In the genomic region with DNA sequence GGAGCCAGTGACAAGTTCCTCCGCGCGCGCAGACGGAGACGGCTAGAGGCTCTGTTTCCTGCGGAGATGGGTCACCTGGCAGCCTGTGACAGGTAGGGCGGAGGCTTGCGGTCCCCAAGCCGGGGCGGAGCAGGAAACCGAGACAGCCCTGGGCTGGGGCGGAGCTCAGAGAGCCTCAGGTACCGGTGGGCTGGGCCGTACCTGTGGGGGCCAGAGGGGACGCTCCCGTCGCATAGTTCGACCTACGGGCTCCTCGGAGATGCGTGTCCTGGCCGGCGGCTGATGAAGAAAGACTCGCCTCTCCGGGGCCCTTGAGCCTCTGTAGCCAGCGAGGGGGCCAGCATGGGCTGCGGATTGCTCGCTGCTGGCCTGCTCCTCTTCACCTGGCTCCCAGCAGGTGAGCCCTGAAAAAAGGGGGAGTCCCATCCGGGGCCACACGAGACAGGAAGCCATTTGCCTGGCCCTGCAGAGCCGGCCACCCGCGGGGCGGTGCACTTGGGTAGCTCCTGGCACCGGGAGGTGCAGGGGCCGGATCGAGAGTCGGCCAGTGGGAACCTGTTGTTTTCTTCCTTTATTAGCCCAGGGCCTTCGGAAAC, we compare ENCODE assay signal across 8 mouse cellular contexts. TPM values are rescaled to one million over a fixed set of nuclear protein-coding genes. Genes with fewer than 3 reads are reported as not detected.
DNase-seq lines count a peak whose midpoint lies in the region; ATAC-seq and TF ChIP-seq lines count a peak whose summit lies in the region.

Gene Ildr1, plus strand, starts transcription at position 161 of the 596 bp plus-strand sequence.

- peak within 1 kb of the TSS; percentile 45 for H3K4me3 ChIP-seq in hindbrain, embryonic 14.5 days (replicated peaks; ENCODE audit: low read length)
- peak within 1 kb of the TSS; percentile 35 for H3K4me3 ChIP-seq in liver, embryonic 11.5 days (ENCODE audit: low read depth, low read length)
- no peak within 1 kb of the TSS for H3K4me3 ChIP-seq in myocyte

- H3K4me1 ChIP-seq in hindbrain, embryonic 14.5 days (replicated peaks; ENCODE audit: control insufficient read depth, insufficient read depth, low read length) = peaks cover 4% of the 10 kb centered on the region
- no peaks in the 10 kb centered on the region for H3K4me1 ChIP-seq in liver, embryonic 11.5 days (replicated peaks; ENCODE audit: control insufficient read depth, insufficient read depth, low read length)

- peaks cover 34% of the 10 kb centered on the region for H3K27me3 ChIP-seq in hindbrain, embryonic 14.5 days (ENCODE audit: control insufficient read depth, insufficient read depth, low read length)
- peaks cover 29% of the 10 kb centered on the region for H3K27me3 ChIP-seq in liver, embryonic 11.5 days (replicated peaks; ENCODE audit: control insufficient read depth, insufficient read depth, low read length)
- no peaks in the 10 kb centered on the region for H3K27me3 ChIP-seq in myocyte (ENCODE audit: control insufficient read depth, insufficient read depth, insufficient read length)

- peak; percentile 43; the same call in 1 of the 2 replicates for ATAC-seq in hindbrain, embryonic 14.5 days (ENCODE audit: low FRiP score)
- no peak; the same call in 1 of the 2 replicates for ATAC-seq in liver, embryonic 11.5 days (replicated peaks; ENCODE audit: low FRiP score)

- H3K27ac ChIP-seq in hindbrain, embryonic 14.5 days = no peak within 1 kb of the TSS
- no peak within 1 kb of the TSS for H3K27ac ChIP-seq in liver, embryonic 11.5 days (ENCODE audit: low read depth, low read length)

- 1% methylated on average over 40 of the region's 40 CpGs for WGBS in hindbrain, embryonic 14.5 days
- WGBS in liver, embryonic 11.5 days = 4% methylated on average over 39 of the region's 40 CpGs

- no peak for TF ChIP-seq POLR2A in myocyte (IDR thresholded peaks at IDR 0.05; ENCODE audit: insufficient read length, low read depth)

- H3K9me3 ChIP-seq in hindbrain, embryonic 14.5 days (ENCODE audit: control insufficient read depth, low read length) = no peaks in the 10 kb centered on the region
- H3K9me3 ChIP-seq in liver, embryonic 11.5 days (ENCODE audit: control insufficient read depth, low read length) = no peaks in the 10 kb centered on the region

- no peaks in the 10 kb centered on the region for H3K79me2 ChIP-seq in myocyte (ENCODE audit: control insufficient read depth, insufficient read depth)

- H3K36me3 ChIP-seq in hindbrain, embryonic 14.5 days (replicated peaks; ENCODE audit: control insufficient read depth, insufficient read depth) = no peaks in the 10 kb centered on the region
- H3K36me3 ChIP-seq in liver, embryonic 11.5 days (ENCODE audit: control insufficient read depth, insufficient read depth, low read length) = no peaks in the 10 kb centered on the region
- H3K36me3 ChIP-seq in myocyte (ENCODE audit: control insufficient read depth, insufficient read depth) = no peaks in the 10 kb centered on the region

- H3K9ac ChIP-seq in hindbrain, embryonic 14.5 days = peak within 1 kb of the TSS; percentile 42
- no peak within 1 kb of the TSS for H3K9ac ChIP-seq in liver, embryonic 11.5 days (ENCODE audit: low read depth, low read length)

- H3ac ChIP-seq in myocyte (ENCODE audit: control insufficient read depth, insufficient read length) = no peak within 1 kb of the TSS

- peak; percentile 17 to 20 for DNase-seq in cerebellum, postnatal 14 days
- DNase-seq in cerebellum, adult 11 months = no peak
- peak; percentile 24 for DNase-seq in R1 (ENCODE audit: low read depth, low spot score)
- no peak for DNase-seq in hindbrain, embryonic 14.5 days (ENCODE audit: low spot score)
- DNase-seq in liver, embryonic 11.5 days (ENCODE audit: low spot score) = no peak
- DNase-seq in urinary bladder, postnatal 25 days (ENCODE audit: low spot score) = peak; percentile 54
- DNase-seq in right cerebral cortex, postnatal 4 days = no peak

- peak within 1 kb of the TSS; percentile 82 for H3K4me2 ChIP-seq in hindbrain, embryonic 14.5 days (replicated peaks)
- H3K4me2 ChIP-seq in liver, embryonic 11.5 days = peak within 1 kb of the TSS; percentile 65
- peak within 1 kb of the TSS; percentile 34 for H3K4me2 ChIP-seq in myocyte (ENCODE audit: low read depth)

TF ChIP-seq in myocyte, 11 proteins besides CTCF, POLR2A, EP300 and RAD21:
- TF ChIP-seq REST (IDR thresholded peaks at IDR 0.05; ENCODE audit: insufficient read depth, insufficient read length) (no peak), MYOG (IDR thresholded peaks at IDR 0.05; ENCODE audit: control insufficient read depth in 1 of 3, insufficient read depth in 1 of 3, insufficient read length in 2 of 3, low read depth in 2 of 3) (no peak), E2F4 (IDR thresholded peaks at IDR 0.05; ENCODE audit: insufficient read depth) (no peak), MYOD1 (IDR thresholded peaks at IDR 0.05; ENCODE audit: control insufficient read depth in 1 of 3, insufficient read length in 2 of 3, low read depth in 2 of 3) (no peak), TCF12 (IDR thresholded peaks at IDR 0.05; ENCODE audit: insufficient read depth, poor library complexity, severe bottlenecking) (no peak)
TF ChIP-seq in myocyte: peak in this region for 0.

RNA-seq across cellular contexts. Expression of gene Ildr1, which starts in this region (rescaled TPM):
- polyA plus RNA-seq in hindbrain, embryonic 14.5 days (2014; fragmentation: Nextera tagmentation; extraction: Ambion mirVana) = 0.19 and 0.48 TPM in 2 replicates
- 0.05 TPM in 1 of 2 replicates, not detected in the other for polyA plus RNA-seq in liver, embryonic 11.5 days (2014; fragmentation: Nextera tagmentation; extraction: Ambion mirVana)
- polyA plus RNA-seq in myocyte (2012; fragmentation: generic; extraction: Trizol) = not detected

Comparison
In these comparisons a context has a peak if more than half of its experiments do, and no peak if none do; other contexts are left out.
1. DNase-seq: peak in cerebellum, postnatal 14 days (2 of 2), R1 (single experiment) and urinary bladder, postnatal 25 days (single experiment); none in cerebellum, adult 11 months (single experiment), hindbrain, embryonic 14.5 days (single experiment), liver, embryonic 11.5 days (single experiment) and right cerebral cortex, postnatal 4 days (single experiment).
2. Peak in ATAC-seq, H3K4me3 ChIP-seq, H3K9ac ChIP-seq and H3K4me2 ChIP-seq in hindbrain, embryonic 14.5 days; RNA of the gene not detected or under 1 TPM.
3. Peak in every context shown above with its lines, with median percentiles within 50 percentile points of each other: H3K4me2 ChIP-seq.